Mouse (Mus musculus) ovary, postnatal 14 days (tissue): ENCODE results near the gene Rpl22.
A peak's percentile ranks its signal among the peaks of the same experiment; 100 is the strongest.

Source experiments
- DNase-seq: peaks from one replicate; pipeline ENCODE4 v3.0.0; 2022; ENCODE audit warnings: low spot score

Gene Rpl22

DNA sequence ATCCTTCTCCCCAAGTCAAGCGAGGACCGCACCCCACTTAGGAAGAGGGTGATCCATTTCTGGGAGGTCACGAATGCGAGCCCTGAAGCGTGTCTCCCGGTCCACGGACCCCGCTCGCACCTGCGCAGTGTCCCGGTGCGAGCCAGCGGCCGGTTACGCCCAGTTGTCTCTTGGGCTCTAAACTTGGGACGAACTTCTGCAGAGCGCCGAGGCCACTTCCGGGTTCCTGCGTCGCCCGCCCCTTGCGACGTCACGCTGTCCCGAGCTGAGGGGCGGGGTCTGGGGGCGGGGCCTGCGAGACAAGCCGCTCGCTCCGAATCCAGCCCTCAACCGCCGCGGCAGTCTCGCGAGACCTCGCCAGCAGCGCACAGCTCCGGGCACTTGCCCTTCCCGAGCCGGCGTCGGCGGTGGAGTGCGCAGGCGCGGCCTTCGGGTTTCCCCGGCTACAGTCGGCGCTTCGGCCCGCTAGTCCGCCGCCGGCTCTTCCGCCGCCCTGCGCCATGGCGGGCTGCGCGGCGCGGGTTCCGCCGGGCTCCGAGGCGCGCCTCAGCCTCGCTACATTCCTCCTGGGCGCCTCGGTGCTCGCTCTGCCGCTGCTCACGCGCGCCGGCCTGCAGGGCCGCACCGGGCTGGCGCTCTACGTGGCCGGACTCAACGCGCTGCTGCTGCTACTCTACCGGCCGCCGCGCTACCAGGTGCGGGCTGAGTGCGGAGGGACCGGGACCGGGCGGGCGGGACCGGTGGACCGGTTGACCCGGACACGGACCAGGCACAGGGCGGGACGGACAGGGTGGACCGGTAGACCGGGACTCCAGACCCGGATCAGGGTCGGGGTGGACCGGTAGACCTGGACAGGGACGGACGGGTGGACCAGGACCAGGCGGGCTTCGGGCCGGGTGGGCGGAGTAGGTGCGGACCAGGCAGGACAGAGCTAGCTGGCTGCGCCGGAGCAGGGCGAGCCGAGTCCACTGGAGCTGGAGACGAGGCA, 28.4 kb upstream of the Rpl22 start, which contains the start of gene Icmt:
TSS of gene Icmt (plus strand) at position 354 of the 988 bp plus-strand sequence.
- peak; percentile 100 for DNase-seq

DNA sequence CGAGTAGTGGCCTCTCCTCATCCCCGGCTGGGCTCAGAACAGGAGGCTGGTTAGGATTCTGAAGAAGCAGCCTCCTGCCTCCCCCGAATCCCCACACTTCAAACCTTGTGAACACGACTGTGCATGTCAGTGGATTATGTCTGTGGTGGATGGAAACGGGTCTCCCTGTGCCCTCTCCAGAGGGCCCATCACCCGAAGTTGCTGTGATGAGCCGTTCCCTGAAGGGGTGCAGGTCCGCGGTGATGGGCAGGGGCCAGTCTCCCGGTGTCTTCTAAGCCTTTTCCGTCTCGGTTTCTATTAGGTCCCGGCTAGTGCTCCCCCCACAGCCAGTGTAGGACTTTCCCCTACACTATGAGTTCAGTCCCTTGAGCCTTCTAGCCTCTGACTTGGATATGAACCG, 26.7 kb upstream of the Rpl22 start:
- DNase-seq = no peak

DNA sequence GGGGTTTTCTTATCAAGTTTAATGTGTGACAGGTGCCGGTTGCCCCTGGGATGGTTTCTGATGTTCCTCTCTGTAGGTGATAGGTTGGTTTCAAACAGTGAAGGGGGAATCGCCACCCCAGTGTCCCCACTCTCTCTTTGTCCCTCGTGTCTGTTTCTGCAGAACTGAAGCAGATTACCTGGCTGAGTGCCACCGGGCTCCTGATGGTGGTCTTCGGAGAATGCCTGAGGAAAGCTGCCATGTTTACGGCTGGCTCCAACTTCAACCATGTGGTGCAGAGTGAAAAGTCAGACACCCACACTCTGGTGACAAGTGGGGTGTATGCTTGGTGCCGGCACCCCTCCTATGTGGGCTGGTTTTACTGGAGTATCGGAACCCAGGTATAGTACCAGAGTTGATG, 25.2 kb upstream of the Rpl22 start:
- no peak for DNase-seq

DNA sequence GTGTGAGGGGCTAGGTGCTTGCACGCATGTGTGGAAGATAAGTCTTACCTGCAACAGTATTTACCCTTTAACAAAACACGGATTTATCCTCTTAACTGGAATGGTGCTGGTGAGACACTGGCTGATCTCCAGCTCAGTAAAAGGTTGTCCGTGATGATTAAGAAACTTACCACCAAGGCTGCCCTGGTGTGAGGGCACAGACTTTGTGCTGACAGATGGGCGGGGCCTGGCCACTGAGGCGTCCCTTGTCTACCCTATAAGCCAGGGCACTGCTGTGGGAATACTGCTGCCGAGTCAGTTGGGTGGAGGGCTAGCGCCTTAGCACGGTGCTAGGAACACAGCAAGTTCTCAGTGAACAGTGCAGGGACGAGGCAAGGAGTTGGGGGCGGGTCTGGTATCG, 23.5 kb upstream of the Rpl22 start:
- no peak for DNase-seq

DNA sequence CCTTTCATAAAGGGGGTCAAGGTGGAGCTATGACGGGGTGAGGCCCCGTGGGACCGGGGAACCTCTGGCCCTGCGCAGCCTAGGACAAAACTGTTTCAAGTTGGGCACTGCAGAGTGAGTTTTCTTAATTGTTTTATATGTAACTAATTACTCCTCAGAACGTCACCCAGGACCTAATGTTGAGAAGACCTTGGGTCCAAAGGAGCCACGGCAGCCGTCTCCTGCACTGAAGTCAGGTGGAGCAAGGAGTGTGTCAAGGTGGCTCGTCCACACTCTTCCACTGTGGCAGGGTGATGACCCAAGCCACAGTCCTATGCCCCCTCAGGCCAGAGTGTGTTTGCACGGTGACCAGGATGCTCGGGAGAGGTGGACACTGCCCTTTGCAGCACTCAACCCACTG, 22.4 kb upstream of the Rpl22 start:
- no peak for DNase-seq

DNA sequence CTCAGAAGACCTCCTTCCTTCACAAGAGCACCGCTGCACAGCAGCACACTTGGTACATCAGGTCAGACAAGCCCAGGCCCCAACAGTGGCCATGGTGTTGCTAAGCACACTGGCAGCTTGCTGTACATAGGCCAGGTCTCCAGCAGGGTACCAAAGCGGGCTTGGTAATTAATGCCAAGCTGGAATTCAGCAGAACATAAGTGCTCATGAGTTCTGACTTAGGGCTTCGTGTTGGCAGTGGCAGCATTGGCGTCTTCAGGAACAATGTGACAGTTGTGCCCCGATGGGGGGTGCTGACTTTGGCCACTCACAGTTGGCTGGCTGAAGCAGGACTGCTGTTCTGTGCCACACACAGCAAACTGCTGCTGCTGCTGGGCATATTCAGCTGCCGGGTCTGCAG, 20.9 kb upstream of the Rpl22 start:
- DNase-seq = no peak

DNA sequence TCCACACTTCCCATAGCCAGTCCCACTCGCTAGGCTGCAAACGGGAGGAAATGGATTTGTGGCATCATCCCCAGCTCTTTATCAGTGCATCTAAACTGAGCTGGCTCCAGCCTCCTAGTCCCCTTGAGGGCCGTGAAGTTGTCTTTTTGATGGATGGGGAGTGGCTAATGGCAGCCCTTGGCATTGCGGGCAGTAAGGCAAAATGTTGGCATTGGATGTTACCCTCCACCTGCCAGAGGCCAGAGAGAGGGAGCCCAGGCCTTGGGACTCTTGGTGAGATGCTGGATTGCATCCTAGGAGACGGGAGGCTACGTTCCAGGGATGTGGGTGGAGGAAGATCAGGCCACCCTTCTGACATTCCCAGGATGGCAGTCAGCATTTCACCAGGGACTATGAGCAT, 19.6 kb upstream of the Rpl22 start:
- DNase-seq = no peak

DNA sequence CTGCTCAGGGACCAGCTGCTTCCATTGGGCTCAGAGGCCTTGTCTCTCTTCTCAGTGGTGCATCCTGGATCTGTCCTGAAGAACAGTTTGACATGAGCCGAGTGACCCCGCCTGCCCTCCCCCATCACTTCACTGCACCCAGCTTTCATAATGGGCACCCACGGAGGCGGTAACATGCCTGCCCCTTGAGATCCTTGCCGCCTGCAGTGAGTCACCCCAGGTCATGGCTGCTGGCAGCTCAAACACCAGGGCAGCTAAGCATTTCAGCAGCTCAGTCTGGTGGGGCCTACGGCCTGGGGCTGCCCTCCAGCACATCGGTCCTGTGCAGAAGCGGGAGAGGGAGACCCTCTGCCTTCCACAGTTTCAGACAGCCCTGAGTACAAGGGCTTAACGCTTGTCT, 18.0 kb upstream of the Rpl22 start:
- DNase-seq = no peak

DNA sequence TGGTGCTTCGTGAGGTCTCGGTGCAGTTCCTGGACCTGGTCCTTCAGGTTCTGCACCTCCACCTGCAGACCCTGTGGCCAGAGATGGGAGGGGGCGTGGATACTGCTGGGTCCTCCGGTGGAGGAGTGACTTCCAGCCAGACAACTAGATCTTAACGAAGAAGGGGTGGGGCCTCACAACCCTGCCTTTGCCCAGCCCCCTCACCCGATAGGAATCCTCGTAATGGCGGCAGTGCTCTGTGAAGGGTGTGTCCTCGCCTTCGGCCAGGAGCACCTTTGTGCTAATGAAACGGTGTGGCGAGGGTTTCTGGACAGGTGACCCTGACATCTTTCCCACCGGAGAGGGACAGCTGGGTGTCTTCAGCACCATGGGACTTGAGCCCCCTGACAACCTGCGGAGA, 13.4 kb upstream of the Rpl22 start:
- DNase-seq = no peak

DNA sequence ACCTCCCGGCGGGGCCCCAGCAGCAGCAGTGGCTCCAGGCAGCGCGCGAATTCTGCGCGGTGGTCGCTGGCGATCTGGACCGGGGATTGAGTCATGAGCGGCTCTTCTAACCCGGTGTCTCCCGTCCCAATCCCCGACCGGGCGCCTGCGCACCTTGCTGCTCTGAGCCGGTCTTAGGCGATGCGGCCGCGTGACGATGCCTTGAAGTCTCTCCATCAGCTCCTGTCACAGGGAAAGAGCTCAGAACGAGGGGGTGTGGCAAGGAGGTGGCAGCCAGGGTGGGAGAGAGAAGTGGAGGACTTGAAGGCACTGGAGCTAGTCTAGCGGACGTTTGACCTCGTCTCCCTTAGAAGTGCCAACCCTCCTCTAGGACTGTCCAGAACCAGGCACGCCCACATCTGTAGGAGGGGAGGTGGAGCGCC, 12.3 kb upstream of the Rpl22 start:
- no peak for DNase-seq

DNA sequence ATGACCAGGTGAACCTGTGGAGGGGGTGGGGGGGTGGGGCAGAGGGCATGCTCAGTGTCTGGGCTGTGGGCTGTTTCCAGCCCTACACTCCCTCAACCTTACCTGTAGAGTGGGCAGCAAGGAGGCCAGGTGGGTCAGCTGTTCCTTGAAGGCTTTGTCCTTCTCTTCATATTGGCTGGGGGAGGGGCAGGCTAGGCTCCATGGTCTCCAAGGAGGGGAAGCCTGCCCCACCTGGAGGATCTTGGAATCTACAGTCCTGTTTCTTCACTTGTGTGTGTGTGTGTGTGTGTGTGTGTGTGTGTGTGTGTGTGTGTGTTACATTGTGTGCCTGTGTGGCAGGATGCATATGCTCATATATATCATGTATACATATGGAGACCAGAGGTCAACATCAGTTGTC, 11.6 kb upstream of the Rpl22 start:
- DNase-seq = no peak

DNA sequence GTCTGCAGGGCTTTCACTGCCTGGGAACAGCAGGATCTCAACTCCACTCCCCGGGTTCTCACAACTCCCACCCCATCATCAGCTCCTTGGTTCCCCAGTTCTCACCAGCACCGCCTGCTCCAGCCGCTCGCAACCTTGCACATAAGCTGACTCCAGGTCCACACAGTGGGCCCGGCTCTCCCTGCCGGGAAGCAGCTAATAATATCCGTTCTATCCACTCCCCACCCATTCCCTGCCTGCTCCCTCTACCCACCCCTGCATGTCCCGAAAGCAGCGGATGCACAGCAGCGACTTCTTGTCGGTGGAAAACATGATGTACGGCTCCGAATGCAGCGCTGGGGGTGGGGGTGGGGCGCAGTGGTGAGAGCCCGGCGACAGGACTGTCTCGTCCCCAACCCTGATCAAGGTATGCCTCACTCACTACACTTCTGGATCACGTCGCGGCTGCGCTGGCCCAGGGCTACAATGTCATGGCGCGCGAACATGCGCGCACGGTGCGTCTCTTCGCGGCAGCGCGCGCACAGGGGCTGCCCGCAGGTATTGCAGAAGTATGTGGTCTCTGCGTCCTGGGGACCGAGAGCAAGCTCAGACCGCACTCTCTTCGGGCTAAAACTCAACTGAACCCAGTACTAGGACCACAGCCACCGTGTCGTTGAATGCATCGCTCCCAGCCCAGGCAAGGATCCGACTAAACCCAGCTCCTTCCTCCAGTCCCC, 9.9 kb upstream of the Rpl22 start:
- DNase-seq = no peak

DNA sequence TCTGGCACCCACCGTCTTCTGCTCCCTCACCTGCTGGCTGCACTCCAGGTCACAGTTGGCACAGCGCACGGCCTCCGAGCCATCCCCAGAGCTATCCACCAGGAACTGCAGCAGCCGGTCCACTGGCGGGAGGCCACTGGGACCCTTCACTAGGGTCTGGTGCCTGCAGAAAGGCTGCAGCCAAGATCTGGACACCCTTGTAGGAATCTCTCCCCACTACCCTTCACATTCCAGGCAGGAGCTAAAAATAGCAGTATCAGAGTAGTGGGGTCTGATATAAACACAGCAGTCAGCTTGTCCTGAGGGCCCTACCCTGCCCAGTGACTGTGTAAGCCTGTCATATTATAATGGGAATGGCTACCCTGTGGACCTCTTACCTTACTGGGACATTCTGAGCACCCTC, 7.9 kb upstream of the Rpl22 start:
- no peak for DNase-seq

DNA sequence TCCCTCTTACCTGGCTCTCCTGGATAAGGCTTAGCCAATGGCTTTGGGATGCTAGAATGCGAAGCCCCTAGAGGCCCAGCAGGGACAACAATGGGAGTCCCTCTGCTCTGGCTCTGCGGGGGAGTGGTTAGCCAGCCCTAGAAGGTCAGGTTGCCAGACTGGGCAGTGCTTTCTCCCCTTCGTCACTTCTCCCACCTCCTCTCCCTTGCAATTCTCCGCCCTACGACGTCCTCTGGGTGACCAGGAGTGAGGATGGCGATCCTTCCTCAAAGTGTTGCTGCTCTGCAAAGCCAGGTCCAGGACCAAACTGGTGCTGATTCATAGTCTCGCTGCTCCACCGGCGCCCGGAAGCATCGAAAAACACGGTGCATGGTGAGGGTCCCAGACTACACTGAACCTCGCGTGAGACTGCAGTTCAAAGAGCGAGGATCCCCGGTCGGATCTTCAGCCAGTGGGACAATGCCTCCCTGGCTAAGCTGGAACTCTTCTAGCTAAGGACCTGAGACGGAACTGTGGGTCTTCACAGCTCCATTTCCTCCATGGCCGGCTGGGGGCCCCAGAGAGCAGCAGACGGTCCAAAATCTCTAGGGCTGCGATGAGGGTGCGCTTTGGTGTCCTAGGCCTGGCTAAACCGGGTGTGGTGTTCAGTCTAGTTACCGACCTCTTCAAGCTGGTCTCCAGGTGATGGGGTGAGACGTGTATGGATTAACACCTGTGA, 6.9 kb upstream of the Rpl22 start, which contains the start of gene Rnf207:
TSS of gene Rnf207 (minus strand) at position 477 of the 718 bp plus-strand sequence.
- peak; percentile 41 for DNase-seq

DNA sequence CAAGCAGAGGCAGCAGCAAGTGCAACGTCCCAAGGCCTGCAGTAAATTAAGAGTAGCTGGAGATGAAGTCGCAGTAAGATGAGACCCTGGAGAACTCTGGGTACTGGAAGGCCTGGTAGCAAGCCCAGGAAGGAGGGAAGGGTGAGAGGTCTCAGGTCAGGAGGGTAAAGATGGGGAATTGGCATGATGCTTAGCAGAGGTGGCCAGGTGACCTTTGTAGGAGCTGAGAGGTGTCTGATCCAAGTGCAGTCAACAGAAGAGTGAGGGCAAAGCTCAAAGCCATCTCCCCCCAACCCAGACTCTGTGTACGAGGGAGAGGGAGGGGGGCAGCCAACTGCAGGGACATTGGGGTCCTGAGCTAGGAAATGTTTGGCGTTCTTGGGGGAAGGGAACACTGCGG, 4.1 kb upstream of the Rpl22 start:
- no peak for DNase-seq

DNA sequence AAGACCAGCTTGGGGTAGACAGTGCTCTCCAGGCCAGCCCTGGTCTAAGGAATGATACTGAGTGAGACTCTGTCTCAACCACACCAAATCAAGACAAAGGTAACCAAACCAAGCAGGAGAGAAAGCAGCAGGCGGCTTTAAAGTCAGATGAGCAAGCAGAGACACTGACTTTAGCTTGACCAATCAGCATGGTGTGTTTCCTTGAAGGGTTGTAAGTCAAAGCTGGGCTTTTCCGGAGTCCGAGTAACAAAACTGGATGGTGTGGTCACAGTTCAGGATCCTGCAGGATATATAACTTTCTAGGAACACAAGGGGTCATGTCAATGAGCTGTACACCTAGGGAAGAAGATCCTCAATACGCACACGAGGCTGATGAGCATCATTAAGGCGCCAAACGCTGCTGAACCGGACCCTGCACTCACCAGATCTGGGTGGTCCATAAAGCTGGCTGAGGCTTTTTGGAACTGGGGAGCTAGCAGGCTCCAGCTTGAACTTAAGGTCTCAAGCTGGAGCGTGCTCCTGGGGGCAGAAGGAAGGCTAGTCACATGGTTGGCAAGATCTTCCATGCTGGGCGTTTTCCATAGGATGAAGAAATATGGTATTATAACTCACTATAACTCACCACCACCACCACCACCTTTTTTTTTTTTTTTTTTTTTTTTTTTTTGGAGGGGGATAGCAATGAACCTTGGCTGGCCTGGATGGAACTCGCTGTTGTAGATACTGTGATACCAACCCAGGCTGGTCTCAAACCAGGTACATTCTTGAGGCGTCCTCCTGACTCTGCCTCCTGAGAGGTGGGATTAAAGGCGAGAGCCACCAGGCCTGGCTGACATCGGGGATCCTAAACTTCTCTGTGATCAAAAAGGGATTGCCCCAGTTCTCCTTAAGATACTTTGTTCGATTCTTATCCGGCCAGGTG, 640 bp upstream of the Rpl22 start:
- DNase-seq = no peak

DNA sequence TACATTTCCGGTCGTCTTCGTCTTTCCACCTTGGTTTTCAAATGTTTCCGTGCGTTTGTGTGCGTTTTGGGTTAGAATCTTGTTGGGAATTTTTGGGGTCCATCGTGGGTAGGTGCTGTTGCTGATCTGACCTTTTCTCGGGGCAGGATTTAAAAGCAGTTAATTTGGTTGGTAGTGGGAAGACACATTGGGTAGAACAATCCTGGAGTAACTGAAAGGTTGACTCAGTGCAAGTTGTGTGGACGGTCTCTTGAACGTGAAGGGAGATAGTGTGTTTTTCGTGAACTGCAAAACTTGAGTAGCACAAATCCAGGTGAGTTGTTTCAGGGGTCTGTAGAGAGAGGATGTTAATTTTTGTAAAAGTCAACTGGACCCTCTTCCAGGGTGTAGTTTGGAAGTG, 1.0 kb downstream of the Rpl22 start:
- DNase-seq = no peak

DNA sequence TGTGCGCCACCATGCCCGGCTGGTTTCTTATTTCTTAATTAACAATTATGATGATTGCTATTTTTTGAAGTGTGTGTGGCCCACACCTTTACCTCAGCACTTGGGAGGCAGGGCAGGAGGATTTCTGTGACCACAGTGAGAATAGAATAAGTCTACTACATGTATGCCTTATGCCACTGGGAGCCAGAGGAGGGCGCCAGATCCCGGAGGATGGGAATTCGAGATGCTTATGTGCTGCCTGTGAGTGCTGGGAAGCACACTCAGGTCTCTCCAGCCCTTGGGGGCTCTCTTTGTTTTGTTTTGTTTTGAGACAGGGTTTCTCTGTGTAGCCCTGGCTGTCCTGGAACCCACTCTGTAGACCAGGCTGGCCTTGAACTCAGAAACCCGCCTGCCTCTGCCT, 3.1 kb downstream of the Rpl22 start:
- DNase-seq = no peak

DNA sequence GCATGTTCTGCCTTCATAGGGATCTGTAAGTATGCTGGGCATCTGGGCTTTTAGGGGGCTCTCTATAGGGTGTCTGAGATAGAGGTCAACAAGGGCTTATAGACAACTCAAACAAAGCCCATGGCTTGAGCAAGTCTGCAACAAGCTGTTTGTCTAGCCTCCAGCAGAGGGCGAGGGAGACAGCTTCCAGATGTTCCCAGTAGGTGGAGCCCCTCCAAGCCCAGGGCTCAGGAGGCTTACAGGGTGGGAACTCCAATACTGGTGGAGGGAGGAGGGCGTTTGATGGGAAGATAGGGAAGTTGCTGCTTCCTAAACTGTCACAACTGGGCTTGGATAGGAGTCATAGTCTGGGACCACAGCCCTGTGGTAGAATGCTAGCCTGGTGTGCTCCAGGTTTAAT, 7.4 kb downstream of the Rpl22 start:
- DNase-seq = peak; percentile 58

DNA sequence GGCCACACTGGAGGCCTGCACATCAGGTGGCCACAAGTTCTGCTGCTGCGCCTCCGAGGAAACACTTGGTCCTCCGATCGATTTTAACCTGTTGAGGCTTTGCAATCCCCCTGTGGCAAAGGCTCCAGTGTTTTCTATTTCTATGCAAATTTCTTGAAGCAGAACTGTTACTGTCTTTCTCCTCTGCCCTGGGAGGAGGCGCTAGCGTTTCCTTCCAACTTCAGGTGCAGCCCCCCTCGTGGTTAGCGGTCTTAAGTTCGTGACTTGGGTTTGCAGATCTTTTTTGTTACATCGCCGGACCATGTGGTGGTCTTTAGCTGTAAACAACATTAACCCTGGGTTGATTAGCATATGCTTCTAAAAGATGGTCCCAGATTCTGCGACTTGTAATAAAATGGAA, 8.0 kb downstream of the Rpl22 start:
- DNase-seq = no peak

DNA sequence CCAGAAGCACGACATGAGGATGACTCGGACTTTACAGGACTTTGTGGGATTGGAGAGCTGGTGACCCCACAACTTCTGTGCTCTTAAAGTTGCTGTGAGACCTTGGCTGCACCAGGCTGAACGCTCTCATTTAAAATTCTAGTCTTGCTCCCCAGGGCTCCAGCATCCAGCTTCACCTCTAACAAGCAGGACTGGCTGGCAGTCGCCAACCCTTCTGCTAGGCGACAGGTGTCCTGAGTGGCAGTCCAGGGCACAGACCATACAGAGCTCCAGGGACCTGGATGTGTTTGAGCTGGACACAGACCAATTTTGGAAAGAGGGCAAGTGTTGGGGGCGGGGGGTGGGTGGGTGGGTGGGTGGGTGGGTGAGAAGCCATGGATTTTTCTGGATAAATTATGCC, 12.2 kb downstream of the Rpl22 start:
- no peak for DNase-seq
